Mouse (Mus musculus): Measurements from ENCODE around the gene Sema4a. TPM values are rescaled to one million over a fixed set of nuclear protein-coding genes. Genes with fewer than 3 reads are reported as not detected.
A peak's percentile ranks its signal among the peaks of the same experiment; 100 is the strongest.

The Sema4a gene
- polyA plus RNA-seq, 1 experiment from 2014 or later: 4.3 TPM

GRCm38 (mm10) chr3:88425708-88426420 is 35.1 kb downstream of the Sema4a start:
- Histone ChIP-seq H3K4me3 (peak overlapping the region; percentile 91; the same call in 1 of the 2 replicates), H3K36me3 (peaks cover 8% of the 10 kb centered on the region), H3K27me3 (ENCODE audit: insufficient read depth, poor library complexity, severe bottlenecking) (no peaks in the 10 kb centered on the region), H3K27ac (peak overlapping the region; percentile 81; the same call in 1 of the 2 replicates), H3K4me1 (peaks cover 23% of the 10 kb centered on the region), H3K9me3 (no peaks in the 10 kb centered on the region)
- no peak for DNase-seq (ENCODE audit: low spot score)
- 84% methylated on average over 10 of the region's 10 CpGs for WGBS

GRCm38 (mm10) chr3:88425330-88425689 is 35.7 kb downstream of the Sema4a start:
- Histone ChIP-seq H3K27ac (peak overlapping the region; percentile 81; the same call in 1 of the 2 replicates), H3K9me3 (no peaks in the 10 kb centered on the region), H3K4me1 (peaks cover 23% of the 10 kb centered on the region), H3K4me3 (peak overlapping the region; percentile 91), H3K36me3 (peaks cover 13% of the 10 kb centered on the region), H3K27me3 (ENCODE audit: insufficient read depth, poor library complexity, severe bottlenecking) (no peaks in the 10 kb centered on the region)
- no peak for DNase-seq (ENCODE audit: low spot score)
- 17% methylated on average over 2 of the region's 2 CpGs for WGBS

DNA sequence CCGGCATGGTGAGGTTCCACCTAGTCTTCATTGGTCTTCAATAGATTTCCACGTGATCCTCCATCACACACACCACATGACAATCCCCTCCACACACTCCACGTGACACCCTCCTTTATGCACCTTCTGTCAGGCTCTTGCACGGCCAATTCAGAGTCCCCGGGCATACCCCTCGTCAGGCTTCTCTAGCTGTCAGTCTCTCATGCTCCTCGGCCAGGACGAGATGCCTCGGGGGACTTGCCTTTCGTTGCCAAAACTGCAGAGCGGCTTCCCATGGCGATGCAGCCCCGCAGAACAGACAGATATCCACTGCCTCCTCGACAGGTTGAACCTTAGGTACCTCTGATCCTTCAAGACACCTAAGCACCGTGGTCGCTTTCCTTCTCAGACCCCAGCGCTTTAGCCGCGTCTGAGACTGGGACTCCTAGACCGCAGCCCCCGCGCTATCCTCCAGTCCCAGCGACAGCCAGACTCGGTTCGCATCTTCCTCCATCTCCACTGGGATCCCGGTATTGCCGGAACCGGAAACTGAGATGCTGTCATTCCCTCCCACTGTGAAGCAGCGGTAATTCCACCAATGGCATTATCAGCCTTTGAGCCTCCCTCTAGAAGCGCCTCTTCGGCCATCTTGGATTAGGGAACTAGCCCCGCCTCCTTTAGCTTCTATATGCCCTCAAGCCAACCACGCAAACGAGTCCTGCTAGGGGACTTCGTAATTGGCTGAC is 36.2 kb downstream of the Sema4a start, which contains the start of gene Slc25a44:
Gene Slc25a44 (minus strand): TSS at position 535 of the 725 bp plus-strand sequence.
- H3K27ac ChIP-seq: peak within 1 kb of the TSS; percentile 81
- H3K4me1 ChIP-seq: peaks cover 23% of the 10 kb centered on the region
- peaks cover 19% of the 10 kb centered on the region for H3K36me3 ChIP-seq
- H3K4me3 ChIP-seq: peak within 1 kb of the TSS; percentile 91
- H3K9me3 ChIP-seq: no peaks in the 10 kb centered on the region
- 2% methylated on average over 35 of the region's 35 CpGs for WGBS
- no peaks in the 10 kb centered on the region for H3K27me3 ChIP-seq (ENCODE audit: insufficient read depth, poor library complexity, severe bottlenecking)
- peak; percentile 99 for DNase-seq (ENCODE audit: low spot score)

DNA sequence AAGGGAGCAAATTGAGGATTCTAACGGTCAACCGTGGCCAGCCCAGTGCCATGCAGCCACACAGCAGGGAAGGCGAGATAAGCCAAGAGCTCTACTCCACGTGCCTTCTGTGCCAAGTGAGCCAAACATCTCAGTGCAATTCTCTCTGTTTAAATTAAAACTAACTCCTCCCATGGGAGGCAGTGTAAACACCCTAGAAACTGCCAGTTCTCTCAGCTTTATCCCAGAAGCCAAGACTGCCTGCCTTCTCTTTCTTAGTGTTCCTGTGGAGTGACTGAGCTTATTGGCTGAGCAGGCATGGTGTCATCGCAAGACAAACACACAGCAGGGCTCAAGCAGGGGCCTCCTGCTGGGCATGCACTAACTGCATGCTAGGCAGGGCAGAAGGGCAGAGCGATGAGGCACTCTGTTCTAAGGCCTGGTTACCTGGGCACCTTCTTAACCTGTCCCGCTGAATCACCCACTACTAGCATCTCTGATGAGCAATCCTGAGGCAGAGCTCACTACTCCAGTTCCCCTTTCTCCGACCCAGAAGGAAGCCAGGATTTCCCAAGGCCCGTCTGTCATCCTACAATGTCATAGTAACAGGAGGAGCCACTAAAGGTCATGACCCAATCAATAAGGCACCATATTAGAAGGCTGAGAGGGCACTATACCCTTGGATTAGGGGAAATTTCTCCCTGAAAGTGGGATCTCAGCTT is 38.8 kb downstream of the Sema4a start:
- WGBS: 31% methylated on average over 9 of the region's 9 CpGs
- H3K27me3 ChIP-seq (ENCODE audit: insufficient read depth, poor library complexity, severe bottlenecking): no peaks in the 10 kb centered on the region
- H3K9me3 ChIP-seq: no peaks in the 10 kb centered on the region
- no peak for DNase-seq (ENCODE audit: low spot score)
- H3K4me1 ChIP-seq: peaks cover 30% of the 10 kb centered on the region
- no peak overlapping the region for H3K4me3 ChIP-seq
- H3K27ac ChIP-seq: no peak overlapping the region
- peaks cover 45% of the 10 kb centered on the region for H3K36me3 ChIP-seq

GRCm38 (mm10) chr3:88420771-88421170 is 40.2 kb downstream of the Sema4a start:
- H3K9me3 ChIP-seq: no peaks in the 10 kb centered on the region
- WGBS: 93% methylated on average over 19 of the region's 19 CpGs
- H3K4me1 ChIP-seq: peaks cover 34% of the 10 kb centered on the region
- H3K27me3 ChIP-seq (ENCODE audit: insufficient read depth, poor library complexity, severe bottlenecking): no peaks in the 10 kb centered on the region
- H3K27ac ChIP-seq: no peak overlapping the region
- peak; percentile 63 for DNase-seq (ENCODE audit: low spot score)
- peaks cover 56% of the 10 kb centered on the region for H3K36me3 ChIP-seq
- no peak overlapping the region for H3K4me3 ChIP-seq

DNA sequence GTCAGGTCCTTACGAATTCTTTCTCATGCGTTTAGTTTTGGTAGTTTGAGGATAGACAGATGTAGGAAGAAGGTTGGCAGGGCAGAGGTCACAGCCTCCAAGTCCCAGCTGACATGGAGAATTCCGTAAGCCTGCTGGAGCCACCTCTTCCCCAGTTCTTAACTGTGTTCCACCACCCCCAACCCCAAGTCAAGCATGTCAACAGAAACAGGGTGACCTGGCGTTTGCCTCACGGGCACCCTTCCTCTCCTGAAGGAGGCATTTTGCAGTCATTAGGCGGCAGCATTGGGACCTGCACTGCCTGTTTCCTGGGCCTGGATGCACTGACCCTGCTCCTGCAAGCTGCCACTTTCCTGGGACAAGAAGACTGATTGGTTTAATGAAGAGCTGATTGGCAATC is 43.0 kb downstream of the Sema4a start:
- no peaks in the 10 kb centered on the region for H3K27me3 ChIP-seq (ENCODE audit: insufficient read depth, poor library complexity, severe bottlenecking)
- peaks cover 24% of the 10 kb centered on the region for H3K4me1 ChIP-seq
- no peaks in the 10 kb centered on the region for H3K9me3 ChIP-seq
- H3K4me3 ChIP-seq: no peak overlapping the region
- no peak for DNase-seq (ENCODE audit: low spot score)
- H3K27ac ChIP-seq: no peak overlapping the region
- peaks cover 79% of the 10 kb centered on the region for H3K36me3 ChIP-seq
- WGBS: 77% methylated on average over 6 of the region's 6 CpGs

- H3K4me3 ChIP-seq: no peak overlapping the region
- H3K36me3 ChIP-seq: peaks cover 88% of the 10 kb centered on the region
- WGBS: 51% methylated on average over 4 of the region's 4 CpGs
These were observed 45.3 kb downstream of the Sema4a start for GRCm38 (mm10) chr3:88415668-88416067.

GRCm38 (mm10) chr3:88412636-88413035 is 48.3 kb downstream of the Sema4a start:
- Histone ChIP-seq H3K4me3 (no peak overlapping the region), H3K9me3 (no peaks in the 10 kb centered on the region), H3K27ac (no peak overlapping the region), H3K36me3 (peaks cover 61% of the 10 kb centered on the region), H3K27me3 (ENCODE audit: insufficient read depth, poor library complexity, severe bottlenecking) (no peaks in the 10 kb centered on the region), H3K4me1 (peaks cover 44% of the 10 kb centered on the region)
- DNase-seq (ENCODE audit: low spot score): peak; percentile 59
- 80% methylated on average over 11 of the region's 11 CpGs for WGBS

More at GRCm38 (mm10) chr3:88415668-88416067, 45.3 kb downstream of the Sema4a start:
- Histone ChIP-seq H3K4me1 (peaks cover 27% of the 10 kb centered on the region), H3K27ac (peak overlapping the region; percentile 50; the same call in 1 of the 2 replicates), H3K9me3 (no peaks in the 10 kb centered on the region), H3K27me3 (ENCODE audit: insufficient read depth, poor library complexity, severe bottlenecking) (no peaks in the 10 kb centered on the region)
- DNase-seq (ENCODE audit: low spot score): peak; percentile 74

- 86% methylated on average over 4 of the region's 4 CpGs for WGBS
- DNase-seq (ENCODE audit: low spot score): peak; percentile 75
- Histone ChIP-seq H3K9me3 (no peaks in the 10 kb centered on the region), H3K4me1 (peaks cover 50% of the 10 kb centered on the region), H3K27me3 (ENCODE audit: insufficient read depth, poor library complexity, severe bottlenecking) (no peaks in the 10 kb centered on the region), H3K27ac (no peak overlapping the region), H3K36me3 (peaks cover 54% of the 10 kb centered on the region), H3K4me3 (no peak overlapping the region)
These were observed 49.3 kb downstream of the Sema4a start for GRCm38 (mm10) chr3:88411681-88412080.

GRCm38 (mm10) chr3:88410645-88411031 is 50.3 kb downstream of the Sema4a start:
- DNase-seq (ENCODE audit: low spot score): peak; percentile 76
- Histone ChIP-seq H3K4me1 (peaks cover 45% of the 10 kb centered on the region), H3K4me3 (peak overlapping the region; percentile 71), H3K27ac (peak overlapping the region; percentile 97), H3K9me3 (no peaks in the 10 kb centered on the region), H3K36me3 (peaks cover 43% of the 10 kb centered on the region), H3K27me3 (ENCODE audit: insufficient read depth, poor library complexity, severe bottlenecking) (no peaks in the 10 kb centered on the region)
- WGBS: 21% methylated on average over 7 of the region's 7 CpGs

- Histone ChIP-seq H3K36me3 (peaks cover 37% of the 10 kb centered on the region), H3K27me3 (ENCODE audit: insufficient read depth, poor library complexity, severe bottlenecking) (no peaks in the 10 kb centered on the region), H3K27ac (peak within 1 kb of the TSS; percentile 97), H3K4me1 (peaks cover 42% of the 10 kb centered on the region), H3K4me3 (peak within 1 kb of the TSS; percentile 71), H3K9me3 (no peaks in the 10 kb centered on the region)
- under 1% methylated on average over 54 of the region's 54 CpGs for WGBS
- peak; percentile 97 for DNase-seq (ENCODE audit: low spot score)
These were observed 51.0 kb downstream of the Sema4a start, which contains the start of gene Pmf1 for GRCm38 (mm10) chr3:88409741-88410644. Pmf1 (minus strand) TSS chr3:88410331.

GRCm38 (mm10) chr3:88408953-88409352 is 52.0 kb downstream of the Sema4a start:
- H3K27me3 ChIP-seq (ENCODE audit: insufficient read depth, poor library complexity, severe bottlenecking): no peaks in the 10 kb centered on the region
- H3K4me3 ChIP-seq: peak overlapping the region; percentile 71
- peak overlapping the region; percentile 97 for H3K27ac ChIP-seq
- DNase-seq (ENCODE audit: low spot score): no peak
- H3K4me1 ChIP-seq: peaks cover 42% of the 10 kb centered on the region
- no peaks in the 10 kb centered on the region for H3K9me3 ChIP-seq
- H3K36me3 ChIP-seq: peaks cover 34% of the 10 kb centered on the region
- WGBS: 72% methylated on average over 5 of the region's 5 CpGs

Measured in heart, embryonic 10.5 days (tissue).